In the genomic region with DNA sequence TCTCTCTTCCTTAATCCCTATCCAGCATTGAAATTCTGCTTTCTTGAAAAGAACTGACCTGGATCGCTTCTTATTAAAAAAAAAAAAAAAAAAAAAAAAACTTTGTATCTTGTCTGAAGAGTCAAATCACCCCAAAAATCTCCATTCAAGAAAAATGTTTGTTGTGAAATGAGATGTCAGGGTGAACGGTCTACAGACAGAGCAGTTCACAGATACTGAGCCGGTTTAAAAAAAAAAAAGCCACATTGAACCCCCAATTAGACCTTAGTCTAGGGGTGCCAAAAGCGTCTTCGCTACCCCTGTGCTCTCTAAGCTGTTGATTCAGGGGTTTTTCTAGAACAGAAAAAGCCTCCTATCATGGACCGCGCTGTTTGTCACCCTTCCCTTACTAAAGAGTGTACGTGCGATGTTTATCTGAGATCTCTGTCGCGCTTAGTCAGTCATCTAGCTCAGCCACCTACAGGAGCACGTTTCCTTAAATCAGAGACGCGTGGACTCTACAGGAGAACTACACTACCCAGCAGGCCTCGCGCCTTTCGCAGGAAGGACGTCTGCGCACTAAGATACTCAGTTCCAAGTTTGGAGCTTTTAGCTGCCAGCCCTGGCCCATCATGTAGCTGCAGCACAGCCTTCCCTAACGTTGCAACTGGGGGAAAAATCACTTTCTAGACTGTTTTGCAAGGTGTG, we compare ENCODE assay signal across 8 mouse cellular contexts. TPM values are rescaled to one million over a fixed set of nuclear protein-coding genes. Genes with fewer than 3 reads are reported as not detected.
A peak's percentile ranks its signal among the peaks of the same experiment; 100 is the strongest.
DNase-seq lines count a peak whose midpoint lies in the region; ATAC-seq and TF ChIP-seq lines count a peak whose summit lies in the region.

A gene (plus strand): TSS at position 570 of the 687 bp plus-strand sequence.

- intact Hi-C loops in heart, postnatal 36 days (cut with DNase I), result loop anchor here (1.0 to 5.0 kb wide), 3 partner anchors 49 to 85 kb away; a partner anchor contains a TSS

- H3K9me3 ChIP-seq in forebrain, postnatal 0 days (ENCODE audit: low read length), result no peaks in the 10 kb centered on the region
- no peaks in the 10 kb centered on the region for H3K9me3 ChIP-seq in neural tube, embryonic 15.5 days (replicated peaks)

- ATAC-seq in forebrain, postnatal 0 days, result peak; percentile 95
- ATAC-seq in neural tube, embryonic 15.5 days (ENCODE audit: low FRiP score), result peak; percentile 93

- peak within 1 kb of the TSS; percentile 59 for H3K4me2 ChIP-seq in forebrain, postnatal 0 days (ENCODE audit: low read depth)
- peak within 1 kb of the TSS; percentile 70 for H3K4me2 ChIP-seq in neural tube, embryonic 15.5 days

- TF ChIP-seq CTCF in forebrain, postnatal 0 days (IDR thresholded peaks at IDR 0.05; ENCODE audit: low read depth), result peak; percentile 37; the same call in 1 of the 2 replicates
- peak; percentile 22; the same call in 1 of the 2 replicates for TF ChIP-seq CTCF in layer of hippocampus, adult 2 months (conservative IDR thresholded peaks at IDR 0.05)
- TF ChIP-seq CTCF in lung, adult 2 months (IDR thresholded peaks at IDR 0.05; ENCODE audit: insufficient read depth, low read length), result no peak

- H3K9ac ChIP-seq in forebrain, postnatal 0 days, result peak within 1 kb of the TSS; percentile 50
- H3K9ac ChIP-seq in neural tube, embryonic 15.5 days (replicated peaks), result peak within 1 kb of the TSS; percentile 50

- peak within 1 kb of the TSS; percentile 68 for H3K4me3 ChIP-seq in forebrain, postnatal 0 days (ENCODE audit: low read depth, low read length)
- H3K4me3 ChIP-seq in layer of hippocampus, adult 2 months, result peak within 1 kb of the TSS; percentile 91
- H3K4me3 ChIP-seq in lung, adult 2 months (replicated peaks; ENCODE audit: extremely low read depth, low read depth, low read length), result peak within 1 kb of the TSS; percentile 88
- peak within 1 kb of the TSS; percentile 69 for H3K4me3 ChIP-seq in neural tube, embryonic 15.5 days (replicated peaks)

- no peaks in the 10 kb centered on the region for H3K36me3 ChIP-seq in forebrain, postnatal 0 days (ENCODE audit: insufficient read depth)
- no peaks in the 10 kb centered on the region for H3K36me3 ChIP-seq in neural tube, embryonic 15.5 days

- peaks cover 9% of the 10 kb centered on the region for H3K4me1 ChIP-seq in forebrain, postnatal 0 days (ENCODE audit: insufficient read depth)
- peaks cover 4% of the 10 kb centered on the region for H3K4me1 ChIP-seq in lung, adult 2 months (ENCODE audit: control insufficient read depth, insufficient read depth, low read length)
- H3K4me1 ChIP-seq in neural tube, embryonic 15.5 days, result peaks cover 40% of the 10 kb centered on the region

- WGBS in forebrain, postnatal 0 days, result 7% methylated on average over 20 of the region's 20 CpGs
- WGBS in lung, adult 2 months, result 10% methylated on average over 20 of the region's 20 CpGs
- 12% methylated on average over 20 of the region's 20 CpGs for WGBS in neural tube, embryonic 15.5 days

- DNase-seq in MEL-GATA-1-ER (ENCODE audit: extremely low read depth, low read depth), result peak; percentile 69
- peak; percentile 75 for DNase-seq in cerebellum, adult 8-10 months
- peak; percentile 90 for DNase-seq in forebrain, postnatal 0 days
- peak; percentile 76 to 80 for DNase-seq in heart, postnatal 36 days
- peak; percentile 86 to 92 for DNase-seq in layer of hippocampus, adult 2 months (ENCODE audit: low spot score in 2 of 2)
- DNase-seq in lung, adult 2 months, result peak; percentile 65
- peak; percentile 82 for DNase-seq in testis, postnatal 10 days (ENCODE audit: low spot score)

- no peaks in the 10 kb centered on the region for H3K27me3 ChIP-seq in forebrain, postnatal 0 days (ENCODE audit: insufficient read depth, low read length)
- H3K27me3 ChIP-seq in neural tube, embryonic 15.5 days (replicated peaks), result no peaks in the 10 kb centered on the region

- no peak within 1 kb of the TSS for H3K27ac ChIP-seq in forebrain, postnatal 0 days (ENCODE audit: low read depth, low read length)
- H3K27ac ChIP-seq in layer of hippocampus, adult 2 months, result peak within 1 kb of the TSS; percentile 81
- peak within 1 kb of the TSS; percentile 64 for H3K27ac ChIP-seq in neural tube, embryonic 15.5 days (replicated peaks)

- TF ChIP-seq POLR2A in lung, adult 2 months (IDR thresholded peaks at IDR 0.05; ENCODE audit: borderline replicate concordance, extremely low read depth, low read depth, low read length), result peak; percentile 35; the same call in 1 of the 2 replicates

RNA-seq across cellular contexts. Expression of the gene that starts here (rescaled TPM):
- 25.5 and 25.9 TPM in 2 replicates for total RNA-seq in forebrain, postnatal 0 days (2014; rRNA removed)
- 19.2 and 21.3 TPM in 2 replicates for polyA plus RNA-seq in forebrain, postnatal 0 days (2015; fragmentation: Nextera tagmentation; extraction: Ambion mirVana)
- total RNA-seq in heart, postnatal 36 days (2021), result 1 to 10 TPM; 4.7 to 5.5 TPM
- 10 to 100 TPM; 32.3 to 33.3 TPM for total RNA-seq in layer of hippocampus, adult 2 months (2021)
- polyA plus RNA-seq in lung, adult 2 months (2012; rRNA removed), result 2.1 and 2.3 TPM in 2 replicates
- polyA plus RNA-seq in neural tube, embryonic 15.5 days (2015; fragmentation: Nextera tagmentation; extraction: Ambion mirVana), result 19.7 and 20.7 TPM in 2 replicates
